Mouse (Mus musculus): Measurements from ENCODE around the gene Smc5. TPM values are rescaled to one million over a fixed set of nuclear protein-coding genes. Genes with fewer than 3 reads are reported as not detected.

The Smc5 gene
- polyA plus RNA-seq, 1 experiment from 2014 or later, result 27.9 TPM

DNA sequence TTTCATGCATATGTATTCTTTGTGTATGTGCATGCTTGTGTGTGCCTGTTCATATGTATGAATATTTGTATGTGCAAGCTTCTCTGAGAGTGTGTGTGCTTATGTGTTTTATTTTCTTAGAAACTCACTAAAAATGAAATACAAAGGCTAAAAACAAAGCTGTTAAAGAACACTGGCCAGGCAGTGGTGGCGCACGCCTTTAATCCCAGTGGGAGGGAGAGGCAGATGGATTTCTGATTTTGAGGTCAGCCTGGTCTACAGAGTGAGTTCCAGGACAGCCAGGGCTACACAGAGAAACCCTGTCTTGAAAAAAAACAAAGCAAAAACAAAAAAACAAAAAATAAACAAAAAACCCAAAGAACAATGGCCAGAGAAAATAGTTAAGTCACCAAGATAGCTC, 102.6 kb downstream of the Smc5 start:
- 96% methylated on average over 2 of the region's 2 CpGs for WGBS
- no peak for ATAC-seq (ENCODE audit: insufficient number of reproducible peaks, insufficient read depth, low FRiP score, low read depth)

DNA sequence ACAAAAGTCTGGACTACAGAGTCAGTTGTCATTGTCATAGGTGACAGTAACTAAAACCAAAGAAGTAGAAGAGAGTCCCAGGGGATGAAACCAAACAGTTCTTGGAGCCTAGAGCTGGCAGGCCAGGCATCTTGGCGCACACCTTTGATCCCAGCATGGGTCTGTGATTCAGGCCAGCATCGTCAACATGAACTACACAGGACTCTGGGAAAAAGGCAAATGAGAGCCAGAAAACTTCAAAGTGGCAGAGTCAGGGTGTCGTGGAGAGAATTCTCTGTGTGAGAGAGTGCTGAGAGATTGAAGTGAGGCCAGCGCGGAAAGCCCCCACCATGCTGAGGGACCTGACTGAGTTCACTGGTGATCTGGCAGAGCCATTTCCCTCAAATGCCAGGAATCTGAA, 103.2 kb downstream of the Smc5 start:
- Histone ChIP-seq H3K4me1 (ENCODE audit: control insufficient read depth in 2 of 2, insufficient read depth in 2 of 2, low read length in 2 of 2) (0 out of 4 replicates have a peak, but pooled peaks cover 0 to 1% of the 10 kb centered on the region in 2 experiments), H3K4me3 (ENCODE audit: control insufficient read depth in 1 of 2, insufficient read depth in 1 of 2, low read depth in 1 of 2, low read length in 2 of 2) (no peak overlapping the region), H3K36me3 (ENCODE audit: control insufficient read depth, insufficient read depth, low read length) (no peaks in the 10 kb centered on the region), H3K27me3 (ENCODE audit: control insufficient read depth, insufficient read depth, low read length) (no peaks in the 10 kb centered on the region), H3K27ac (replicated peaks in 1 of 2; ENCODE audit: control insufficient read depth in 1 of 2, insufficient read depth in 1 of 2, low read depth in 2 of 2, low read length in 2 of 2) (no peak overlapping the region), H3K9ac (ENCODE audit: low read length) (no peak overlapping the region), H3K9me3 (ENCODE audit: control insufficient read depth, low read length) (no peaks in the 10 kb centered on the region), H3K4me2 (ENCODE audit: low read length) (no peak overlapping the region)
- no peak for ATAC-seq (ENCODE audit: insufficient number of reproducible peaks, insufficient read depth, low FRiP score, low read depth)
- whole genome bisulfite sequencing, result 79% methylated on average over 5 of the region's 5 CpGs

More for the DNA sequence above, 102.6 kb downstream of the Smc5 start:
- H3K4me3 ChIP-seq (ENCODE audit: control insufficient read depth in 1 of 2, insufficient read depth in 1 of 2, low read depth in 1 of 2, low read length in 2 of 2), result no peak overlapping the region
- H3K27ac ChIP-seq (replicated peaks in 1 of 2; ENCODE audit: control insufficient read depth in 1 of 2, insufficient read depth in 1 of 2, low read depth in 2 of 2, low read length in 2 of 2), result no peak overlapping the region
- H3K9ac ChIP-seq (ENCODE audit: low read length), result no peak overlapping the region
- H3K27me3 ChIP-seq (ENCODE audit: control insufficient read depth, insufficient read depth, low read length), result no peaks in the 10 kb centered on the region
- no peak overlapping the region for H3K4me2 ChIP-seq (ENCODE audit: low read length)
- H3K4me1 ChIP-seq (ENCODE audit: control insufficient read depth in 2 of 2, insufficient read depth in 2 of 2, low read length in 2 of 2), result 0 out of 4 replicates have a peak, but pooled peaks cover 0 to 4% of the 10 kb centered on the region in 2 experiments
- no peaks in the 10 kb centered on the region for H3K36me3 ChIP-seq (ENCODE audit: control insufficient read depth, insufficient read depth, low read length)
- H3K9me3 ChIP-seq (ENCODE audit: control insufficient read depth, low read length), result no peaks in the 10 kb centered on the region

DNA sequence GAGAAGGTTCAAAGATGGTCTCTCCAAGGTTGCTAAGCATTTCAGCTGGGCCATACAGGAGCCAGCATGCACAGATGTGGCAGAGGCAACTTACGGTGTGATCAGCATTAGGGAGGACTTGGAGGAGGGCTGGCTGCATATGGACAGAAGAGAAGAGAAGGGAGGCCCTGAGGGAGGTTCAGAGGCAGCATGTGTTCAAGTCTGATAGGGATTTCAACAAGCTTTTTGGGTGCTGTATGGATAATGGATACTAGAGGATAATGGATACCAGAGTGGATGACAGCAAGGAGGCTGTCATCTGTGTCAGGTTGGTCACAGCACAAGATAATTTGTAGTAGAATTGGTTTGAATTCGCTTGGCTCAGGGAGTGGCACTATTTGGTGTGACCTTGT, 104.0 kb downstream of the Smc5 start:
- WGBS, result 87% methylated on average over 2 of the region's 2 CpGs
- H3K4me3 ChIP-seq (ENCODE audit: control insufficient read depth in 1 of 2, insufficient read depth in 1 of 2, low read depth in 1 of 2, low read length in 2 of 2), result no peak overlapping the region
- no peaks in the 10 kb centered on the region for H3K9me3 ChIP-seq (ENCODE audit: control insufficient read depth, low read length)
- no peak overlapping the region for H3K4me2 ChIP-seq (ENCODE audit: low read length)
- H3K9ac ChIP-seq (ENCODE audit: low read length), result no peak overlapping the region
- no peak overlapping the region for H3K27ac ChIP-seq (replicated peaks in 1 of 2; ENCODE audit: control insufficient read depth in 1 of 2, insufficient read depth in 1 of 2, low read depth in 2 of 2, low read length in 2 of 2)
- no peaks in the 10 kb centered on the region for H3K27me3 ChIP-seq (ENCODE audit: control insufficient read depth, insufficient read depth, low read length)
- H3K36me3 ChIP-seq (ENCODE audit: control insufficient read depth, insufficient read depth, low read length), result no peaks in the 10 kb centered on the region
- no peak for ATAC-seq (ENCODE audit: insufficient number of reproducible peaks, insufficient read depth, low FRiP score, low read depth)
- H3K4me1 ChIP-seq (ENCODE audit: control insufficient read depth in 2 of 2, insufficient read depth in 2 of 2, low read length in 2 of 2), result no peaks in the 10 kb centered on the region

DNA sequence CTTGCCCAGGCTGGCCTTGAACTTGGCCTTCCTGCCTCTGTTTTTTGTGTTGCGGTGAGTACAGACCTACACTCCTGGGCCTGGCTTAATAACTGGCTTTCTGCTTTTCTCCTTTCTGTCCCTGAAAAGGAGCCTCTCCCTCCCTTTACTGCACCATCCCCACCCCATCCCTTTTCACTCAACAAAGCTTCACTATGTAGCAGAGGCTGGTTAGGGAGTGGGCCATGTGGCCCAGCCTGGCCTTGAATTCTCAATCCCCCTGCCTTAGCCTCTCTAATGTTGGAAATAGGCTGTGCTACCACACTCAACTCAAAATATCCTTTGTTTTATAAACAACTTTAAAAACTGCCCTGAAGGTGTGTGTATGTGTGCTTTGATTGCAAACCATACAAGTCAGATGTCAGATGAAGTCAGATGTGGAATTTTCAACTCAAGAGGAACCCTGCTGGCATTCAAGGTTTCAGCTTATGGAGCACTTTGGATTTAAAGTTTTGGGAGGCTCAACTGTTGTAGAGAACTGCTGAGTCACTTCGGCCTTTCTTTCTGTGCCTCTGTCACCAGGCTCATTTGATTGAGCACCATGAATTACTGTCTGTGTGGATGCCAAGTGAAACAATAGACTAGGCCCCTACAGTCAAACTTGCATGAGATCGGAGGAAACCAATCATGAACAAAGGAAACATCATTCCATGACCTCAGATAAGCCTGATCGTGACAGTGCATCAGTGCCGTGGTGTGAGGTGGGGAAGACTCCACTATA, 104.6 kb downstream of the Smc5 start:
- ATAC-seq (ENCODE audit: insufficient number of reproducible peaks, insufficient read depth, low FRiP score, low read depth), result no peak
- no peak overlapping the region for H3K4me3 ChIP-seq (ENCODE audit: control insufficient read depth in 1 of 2, insufficient read depth in 1 of 2, low read depth in 1 of 2, low read length in 2 of 2)
- H3K27me3 ChIP-seq (ENCODE audit: control insufficient read depth, insufficient read depth, low read length), result no peaks in the 10 kb centered on the region
- 78% methylated on average over 5 of the region's 5 CpGs for WGBS
- no peaks in the 10 kb centered on the region for H3K36me3 ChIP-seq (ENCODE audit: control insufficient read depth, insufficient read depth, low read length)
- H3K4me1 ChIP-seq (ENCODE audit: control insufficient read depth in 2 of 2, insufficient read depth in 2 of 2, low read length in 2 of 2), result no peaks in the 10 kb centered on the region
- H3K27ac ChIP-seq (replicated peaks in 1 of 2; ENCODE audit: control insufficient read depth in 1 of 2, insufficient read depth in 1 of 2, low read depth in 2 of 2, low read length in 2 of 2), result no peak overlapping the region
- H3K9me3 ChIP-seq (ENCODE audit: control insufficient read depth, low read length), result no peaks in the 10 kb centered on the region
- H3K4me2 ChIP-seq (ENCODE audit: low read length), result no peak overlapping the region
- H3K9ac ChIP-seq (ENCODE audit: low read length), result no peak overlapping the region

DNA sequence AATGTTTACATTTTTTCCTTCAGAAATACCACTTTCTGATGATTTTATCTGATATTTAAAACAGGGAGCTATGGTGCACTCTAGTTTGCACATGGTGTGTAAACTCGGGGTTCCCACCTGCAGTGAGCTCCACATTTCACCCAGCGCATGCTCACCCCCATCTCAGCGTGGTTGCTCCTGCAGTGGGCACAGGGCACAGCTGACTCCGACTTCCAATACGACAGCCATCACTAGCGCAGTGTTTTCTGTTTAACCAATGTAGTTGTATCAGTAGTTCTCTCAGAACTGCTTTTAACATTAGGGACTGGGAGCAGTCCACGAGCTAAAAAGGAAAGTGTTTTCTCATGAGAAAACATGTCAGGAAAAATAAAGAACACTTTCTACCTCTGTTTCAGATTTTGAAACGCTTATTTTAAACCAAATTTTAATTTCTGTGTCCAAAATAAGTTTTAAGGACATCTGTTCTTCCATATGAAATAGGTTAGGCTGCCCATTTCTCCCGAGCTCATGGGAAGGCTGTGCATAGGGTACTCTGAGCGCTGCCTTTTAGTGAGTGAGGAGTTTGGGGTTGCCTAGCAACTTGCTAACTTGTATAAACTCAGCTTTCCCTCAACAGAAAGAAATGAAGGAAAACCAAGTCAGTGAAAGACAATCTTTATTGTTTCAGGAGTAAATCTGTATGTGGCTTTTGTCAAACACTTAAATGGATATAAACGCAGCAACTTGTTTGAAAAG, 107.0 kb downstream of the Smc5 start:
- Histone ChIP-seq H3K4me3 (ENCODE audit: control insufficient read depth in 1 of 2, insufficient read depth in 1 of 2, low read depth in 1 of 2, low read length in 2 of 2) (no peak overlapping the region), H3K27ac (replicated peaks in 1 of 2; ENCODE audit: control insufficient read depth in 1 of 2, insufficient read depth in 1 of 2, low read depth in 2 of 2, low read length in 2 of 2) (no peak overlapping the region), H3K9me3 (ENCODE audit: control insufficient read depth, low read length) (no peaks in the 10 kb centered on the region), H3K27me3 (ENCODE audit: control insufficient read depth, insufficient read depth, low read length) (no peaks in the 10 kb centered on the region), H3K36me3 (ENCODE audit: control insufficient read depth, insufficient read depth, low read length) (no peaks in the 10 kb centered on the region), H3K4me2 (ENCODE audit: low read length) (no peak overlapping the region), H3K9ac (ENCODE audit: low read length) (no peak overlapping the region), H3K4me1 (ENCODE audit: control insufficient read depth in 2 of 2, insufficient read depth in 2 of 2, low read length in 2 of 2) (peaks cover 0 to 11% of the 10 kb centered on the region in 2 experiments; a peak in 2 of 4 replicates)
- 82% methylated on average over 11 of the region's 11 CpGs for WGBS
- no peak for ATAC-seq (ENCODE audit: insufficient number of reproducible peaks, insufficient read depth, low FRiP score, low read depth)

DNA sequence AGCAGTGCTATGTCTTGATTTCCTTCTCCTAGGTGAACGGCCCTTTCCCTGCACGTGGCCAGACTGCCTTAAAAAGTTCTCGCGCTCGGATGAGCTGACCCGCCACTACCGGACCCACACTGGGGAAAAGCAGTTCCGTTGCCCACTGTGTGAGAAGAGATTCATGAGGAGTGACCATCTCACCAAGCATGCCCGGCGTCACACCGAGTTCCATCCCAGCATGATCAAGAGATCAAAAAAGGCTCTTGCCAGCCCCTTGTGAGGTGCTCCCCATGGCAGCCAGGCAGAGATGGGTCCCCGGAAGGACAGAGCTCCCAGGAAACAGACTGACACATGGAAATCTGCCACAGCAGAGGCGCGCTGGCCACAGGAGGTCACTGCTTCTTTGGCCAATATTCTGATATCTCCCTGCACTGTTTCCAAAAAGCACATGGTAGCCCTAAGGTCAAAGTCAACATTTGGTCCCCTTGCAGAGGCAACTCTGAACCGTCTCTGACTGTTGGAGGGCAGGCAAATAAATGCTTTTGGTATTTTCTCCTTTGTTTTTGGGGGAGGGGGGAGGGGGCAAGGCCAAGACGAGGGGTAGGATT, 109.0 kb downstream of the Smc5 start:
- 87% methylated on average over 16 of the region's 16 CpGs for WGBS
- Histone ChIP-seq H3K4me3 (ENCODE audit: control insufficient read depth in 1 of 2, insufficient read depth in 1 of 2, low read depth in 1 of 2, low read length in 2 of 2) (no peak overlapping the region), H3K36me3 (ENCODE audit: control insufficient read depth, insufficient read depth, low read length) (no peaks in the 10 kb centered on the region), H3K9ac (ENCODE audit: low read length) (no peak overlapping the region), H3K27me3 (ENCODE audit: control insufficient read depth, insufficient read depth, low read length) (no peaks in the 10 kb centered on the region), H3K27ac (replicated peaks in 1 of 2; ENCODE audit: control insufficient read depth in 1 of 2, insufficient read depth in 1 of 2, low read depth in 2 of 2, low read length in 2 of 2) (no peak overlapping the region), H3K9me3 (ENCODE audit: control insufficient read depth, low read length) (no peaks in the 10 kb centered on the region), H3K4me2 (ENCODE audit: low read length) (no peak overlapping the region), H3K4me1 (ENCODE audit: control insufficient read depth in 2 of 2, insufficient read depth in 2 of 2, low read length in 2 of 2) (peaks cover 0 to 11% of the 10 kb centered on the region in 2 experiments; a peak in 2 of 4 replicates)
- ATAC-seq (ENCODE audit: insufficient number of reproducible peaks, insufficient read depth, low FRiP score, low read depth), result no peak

DNA sequence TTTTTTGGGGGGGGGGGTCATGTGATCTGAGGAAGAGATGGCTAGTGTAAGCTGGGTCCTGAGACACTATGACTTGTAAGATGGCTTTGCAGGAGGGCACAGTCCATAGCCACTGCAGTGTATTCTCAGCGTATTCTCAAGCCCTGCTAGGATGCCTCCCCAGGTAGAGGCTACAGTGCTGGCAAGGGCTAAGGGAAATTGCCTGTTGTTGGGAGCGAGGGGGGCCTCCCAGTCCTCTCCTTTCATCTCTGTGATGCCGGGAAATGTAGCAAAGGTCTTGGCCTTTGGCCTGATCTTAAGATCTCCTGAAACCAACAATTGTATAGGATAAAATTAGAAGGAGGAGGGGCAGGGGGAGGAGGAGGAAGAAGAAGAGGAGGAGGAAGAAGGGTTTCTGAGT, 110.3 kb downstream of the Smc5 start:
- no peak overlapping the region for H3K4me3 ChIP-seq (ENCODE audit: control insufficient read depth in 1 of 2, insufficient read depth in 1 of 2, low read depth in 1 of 2, low read length in 2 of 2)
- WGBS, result 71% methylated on average over 3 of the region's 3 CpGs
- H3K27me3 ChIP-seq (ENCODE audit: control insufficient read depth, insufficient read depth, low read length), result no peaks in the 10 kb centered on the region
- no peaks in the 10 kb centered on the region for H3K36me3 ChIP-seq (ENCODE audit: control insufficient read depth, insufficient read depth, low read length)
- H3K4me1 ChIP-seq (ENCODE audit: control insufficient read depth in 2 of 2, insufficient read depth in 2 of 2, low read length in 2 of 2), result peaks cover 0 to 11% of the 10 kb centered on the region in 2 experiments; a peak in 2 of 4 replicates
- no peak overlapping the region for H3K4me2 ChIP-seq (ENCODE audit: low read length)
- no peak overlapping the region for H3K27ac ChIP-seq (replicated peaks in 1 of 2; ENCODE audit: control insufficient read depth in 1 of 2, insufficient read depth in 1 of 2, low read depth in 2 of 2, low read length in 2 of 2)
- ATAC-seq (ENCODE audit: insufficient number of reproducible peaks, insufficient read depth, low FRiP score, low read depth), result no peak
- H3K9ac ChIP-seq (ENCODE audit: low read length), result no peak overlapping the region
- H3K9me3 ChIP-seq (ENCODE audit: control insufficient read depth, low read length), result no peaks in the 10 kb centered on the region
